Mouse (Mus musculus) midbrain, embryonic 16.5 days (tissue): ENCODE results near the gene Ptpn7. TPM values are rescaled to one million over a fixed set of nuclear protein-coding genes. Genes with fewer than 3 reads are reported as not detected.

Source experiments
- ATAC-seq: fragments of 200-750 bp; cut with Nextera tagmentation; 2 replicates; pipeline ENCODE4 v1.8.0; 2017; ENCODE audit warnings: moderate TSS enrichment
- H3K27ac ChIP-seq: fragments of 300-500 bp; sonication (generic); 2 replicates; pipeline ENCODE4 v1.5.1; 2014; ENCODE audit warnings: mild to moderate bottlenecking, low read length, mixed read lengths
- H3K27me3 ChIP-seq: fragments of 300-500 bp; sonication (generic); 2 replicates; pipeline ENCODE4 v1.6.1; 2014; ENCODE audit warnings: low read depth, low read length, mixed read lengths; ENCODE audit not compliant: control insufficient read depth, insufficient read depth
- H3K36me3 ChIP-seq: fragments of 300-500 bp; sonication (generic); 2 replicates; pipeline ENCODE4 v1.6.1; 2014; ENCODE audit warnings: mild to moderate bottlenecking, low read length, moderate library complexity, mixed read lengths; ENCODE audit not compliant: control insufficient read depth, insufficient read depth
- H3K4me1 ChIP-seq: fragments of 300-500 bp; sonication (generic); 2 replicates; pipeline ENCODE4 v1.6.1; 2014; ENCODE audit warnings: mild to moderate bottlenecking, low read length, mixed read lengths; ENCODE audit not compliant: control insufficient read depth, insufficient read depth
- H3K4me2 ChIP-seq: fragments of 300-500 bp; sonication (generic); 2 replicates; pipeline ENCODE4 v1.6.1; 2014; ENCODE audit warnings: mild to moderate bottlenecking, low read length, mixed read lengths
- H3K4me3 ChIP-seq: fragments of 300-500 bp; sonication (generic); 2 replicates; pipeline ENCODE4 v1.5.1; 2014; ENCODE audit warnings: low read depth, mild to moderate bottlenecking, low read length, moderate library complexity, mixed read lengths
- H3K9ac ChIP-seq: fragments of 300-500 bp; sonication (generic); 2 replicates; pipeline ENCODE4 v1.6.1; 2014; ENCODE audit warnings: low read depth, low read length, mixed read lengths
- H3K9me3 ChIP-seq: fragments of 300-500 bp; sonication (generic); replicated peaks from 2 replicates; pipeline ENCODE4 v1.6.1; 2014; ENCODE audit warnings: mild to moderate bottlenecking, low read length, mixed read lengths; ENCODE audit not compliant: control insufficient read depth, poor library complexity, severe bottlenecking
- WGBS: fragments of 180-500 bp; shearing (Covaris S2); extraction: QIAGEN DNeasy Blood & Tissue Kit; methylation state at CpG from one replicate; pipeline ENCODE4 v1.1.7; 2014; 5-methylcytosine and 5-hydroxymethylcytosine counted together
- polyA plus RNA-seq: library from polyadenylated mRNA; unstranded; fragments of >200 nt; fragmentation: Nextera tagmentation; extraction: Ambion mirVana; gene quantifications from 2 replicates; pipeline ENCODE4 v1.2.1, GENCODE M21; 2015

The Ptpn7 gene
- polyA plus RNA-seq: 0.11 and 0.26 TPM in 2 replicates

DNA sequence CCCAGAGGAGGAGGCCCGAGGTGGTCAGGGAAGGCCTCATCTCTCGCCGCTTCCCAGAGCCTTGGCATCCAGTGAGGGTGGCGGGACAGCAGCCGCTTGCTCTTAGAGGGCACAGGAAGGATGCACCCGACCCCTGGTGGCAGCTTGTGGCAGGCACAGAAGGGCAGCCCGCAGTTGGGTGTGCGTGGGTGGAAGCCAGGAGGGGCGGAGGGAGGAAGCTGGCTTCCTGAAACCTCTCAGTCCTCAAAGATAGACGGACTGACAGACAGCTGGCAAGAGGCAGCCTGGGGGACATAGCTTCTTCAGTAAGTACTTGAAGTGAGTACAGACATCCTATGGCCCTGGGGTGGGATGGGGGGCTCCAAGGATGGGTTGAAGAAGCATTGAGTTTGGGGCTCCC is at the start of gene Ptpn7:
TSS of gene Ptpn7 (plus strand) at position 228 of the 400 bp plus-strand sequence.
- no peaks in the 10 kb centered on the region for H3K36me3 ChIP-seq
- no peak within 1 kb of the TSS for H3K4me2 ChIP-seq
- no peak within 1 kb of the TSS for H3K27ac ChIP-seq
- no peak for ATAC-seq
- H3K4me1 ChIP-seq: no peaks in the 10 kb centered on the region
- H3K4me3 ChIP-seq: no peak within 1 kb of the TSS
- WGBS: 51% methylated on average over 10 of the region's 10 CpGs
- no peaks in the 10 kb centered on the region for H3K9me3 ChIP-seq
- H3K27me3 ChIP-seq: no peaks in the 10 kb centered on the region
- no peak within 1 kb of the TSS for H3K9ac ChIP-seq

DNA sequence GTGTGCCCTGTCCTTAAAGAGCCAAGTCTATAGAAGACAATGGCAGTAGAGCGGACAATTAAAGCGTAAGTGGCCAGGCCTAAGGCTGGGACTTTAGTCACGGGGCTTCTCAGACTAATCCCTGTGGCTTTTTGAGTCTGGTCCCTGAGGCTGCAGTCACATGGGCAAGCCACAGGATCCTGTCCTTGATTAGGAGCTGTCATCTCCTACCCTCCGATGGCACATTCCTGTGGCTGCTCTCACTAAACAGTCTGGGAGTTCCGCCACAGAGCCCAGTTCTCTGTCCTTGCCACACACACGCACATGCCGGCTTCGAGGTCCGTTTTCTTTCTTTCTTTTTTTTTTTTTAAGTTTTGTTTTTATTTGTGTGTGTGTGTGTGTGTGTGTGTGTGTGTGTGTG is 49.0 kb upstream of the Ptpn7 start:
- 47% methylated on average over 9 of the region's 9 CpGs for WGBS

DNA sequence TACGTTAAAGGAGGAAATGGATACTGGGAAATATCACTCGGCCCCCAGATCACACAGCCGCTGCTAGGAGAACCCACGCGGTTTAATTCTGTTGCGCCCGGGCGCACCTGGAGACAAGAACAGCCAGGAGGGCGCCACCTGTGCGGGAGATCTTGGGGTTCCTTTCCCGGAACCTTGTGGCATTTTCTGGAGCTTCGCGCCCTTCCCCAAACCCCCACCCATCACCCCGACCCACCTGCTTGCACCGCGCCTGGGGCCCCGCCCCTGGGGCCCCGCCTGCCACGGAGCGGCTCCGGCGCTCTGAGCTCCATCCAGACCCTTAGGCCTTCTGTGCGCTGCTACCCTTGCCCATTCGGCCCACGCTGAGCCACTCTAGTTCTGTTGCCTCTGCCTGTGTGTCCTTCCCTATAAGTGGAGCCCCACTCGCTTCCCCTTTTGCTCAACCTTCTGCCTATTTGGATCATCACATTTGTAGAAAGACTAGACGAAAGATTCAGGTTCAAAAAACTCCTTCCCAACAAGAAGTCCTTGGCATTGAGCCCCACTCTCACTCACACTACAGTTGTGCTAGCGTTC is 47.1 kb upstream of the Ptpn7 start:
- Histone ChIP-seq H3K4me1 (no peaks in the 10 kb centered on the region), H3K36me3 (no peaks in the 10 kb centered on the region), H3K4me3 (no peak overlapping the region), H3K27me3 (peaks cover 8% of the 10 kb centered on the region; the same call in 1 of the 2 replicates), H3K9ac (no peak overlapping the region), H3K9me3 (no peaks in the 10 kb centered on the region), H3K4me2 (peak overlapping the region; percentile 32; the same call in 1 of the 2 replicates), H3K27ac (no peak overlapping the region)
- 16% methylated on average over 28 of the region's 28 CpGs for WGBS
- no peak for ATAC-seq

More for the DNA sequence above, 49.0 kb upstream of the Ptpn7 start:
- no peak overlapping the region for H3K4me2 ChIP-seq
- H3K9ac ChIP-seq: no peak overlapping the region
- H3K4me3 ChIP-seq: no peak overlapping the region
- H3K9me3 ChIP-seq: no peaks in the 10 kb centered on the region
- no peaks in the 10 kb centered on the region for H3K36me3 ChIP-seq
- H3K27me3 ChIP-seq: peaks cover 8% of the 10 kb centered on the region; the same call in 1 of the 2 replicates
- no peak overlapping the region for H3K27ac ChIP-seq
- ATAC-seq: no peak
- no peaks in the 10 kb centered on the region for H3K4me1 ChIP-seq

DNA sequence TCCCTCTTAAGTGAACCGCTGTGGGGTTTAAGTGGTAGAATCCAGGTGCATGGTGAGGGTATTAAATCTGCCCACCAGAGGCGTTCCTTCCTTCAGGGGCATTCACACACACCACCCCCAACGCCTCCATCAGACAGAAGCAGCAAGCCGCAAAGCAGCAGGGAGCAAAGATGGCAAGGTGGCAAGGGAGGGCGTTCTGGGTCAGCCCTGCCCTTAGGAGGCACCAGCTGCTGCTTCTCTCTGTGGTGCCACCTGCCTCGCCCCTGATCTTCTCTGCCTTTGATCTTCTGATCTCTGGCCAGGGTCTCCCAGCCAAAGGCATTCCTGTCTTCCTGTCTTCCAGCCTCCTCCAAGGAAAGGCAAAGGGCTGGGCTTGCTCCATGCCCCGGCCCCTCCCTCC is 46.5 kb upstream of the Ptpn7 start:
- 52% methylated on average over 7 of the region's 7 CpGs for WGBS
- Histone ChIP-seq H3K4me1 (no peaks in the 10 kb centered on the region), H3K9ac (no peak overlapping the region), H3K4me2 (no peak overlapping the region), H3K9me3 (no peaks in the 10 kb centered on the region), H3K27me3 (peaks cover 8% of the 10 kb centered on the region; the same call in 1 of the 2 replicates), H3K4me3 (no peak overlapping the region), H3K27ac (no peak overlapping the region), H3K36me3 (no peaks in the 10 kb centered on the region)
- no peak for ATAC-seq

DNA sequence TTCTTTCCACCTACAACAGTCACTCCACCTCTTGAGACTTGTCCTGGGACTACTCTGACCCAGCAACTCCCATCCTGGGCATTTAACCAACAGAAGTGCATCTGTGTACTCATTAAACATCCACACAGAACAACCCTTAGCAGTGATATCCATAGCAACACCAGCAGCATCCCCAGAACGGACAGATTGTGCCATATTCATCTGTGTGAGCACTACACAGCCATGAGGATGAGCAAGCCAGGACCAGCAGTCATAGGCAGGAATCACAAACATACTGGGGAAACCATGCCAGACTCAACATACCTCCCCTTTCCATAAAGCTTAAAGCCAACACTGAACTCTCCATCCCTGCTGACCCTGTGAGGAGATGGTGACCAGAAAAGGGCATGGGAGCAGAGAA is 45.1 kb upstream of the Ptpn7 start:
- Histone ChIP-seq H3K4me1 (no peaks in the 10 kb centered on the region), H3K27me3 (peaks cover 8% of the 10 kb centered on the region; the same call in 1 of the 2 replicates), H3K4me2 (no peak overlapping the region), H3K36me3 (no peaks in the 10 kb centered on the region), H3K9me3 (no peaks in the 10 kb centered on the region), H3K4me3 (no peak overlapping the region), H3K27ac (no peak overlapping the region), H3K9ac (no peak overlapping the region)
- WGBS: 72% methylated on average over 1 of the region's 1 CpGs
- ATAC-seq: no peak

DNA sequence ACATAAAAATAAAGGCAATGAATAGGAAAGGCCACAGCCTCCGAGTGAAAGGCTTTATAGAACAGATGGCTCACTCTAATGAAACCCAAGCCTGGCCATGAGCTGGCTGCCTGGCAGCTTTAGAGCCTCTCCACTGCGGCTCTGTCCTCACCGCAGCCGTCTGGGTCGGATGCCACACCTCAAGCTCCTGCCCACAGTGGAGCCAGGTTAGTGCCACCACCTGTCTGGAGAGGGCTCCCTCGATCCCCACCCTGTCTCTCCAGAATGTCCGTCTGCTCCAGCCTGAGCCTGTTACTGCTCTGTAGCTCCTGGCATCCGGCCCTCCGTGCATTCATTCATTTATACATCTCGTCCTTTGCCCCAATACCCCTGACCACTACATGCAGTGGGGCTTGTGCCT is 42.9 kb upstream of the Ptpn7 start:
- H3K4me1 ChIP-seq: no peaks in the 10 kb centered on the region
- H3K27ac ChIP-seq: no peak overlapping the region
- no peak overlapping the region for H3K9ac ChIP-seq
- no peaks in the 10 kb centered on the region for H3K9me3 ChIP-seq
- 79% methylated on average over 10 of the region's 10 CpGs for WGBS
- no peak overlapping the region for H3K4me2 ChIP-seq
- no peak for ATAC-seq
- peaks cover 8% of the 10 kb centered on the region; the same call in 1 of the 2 replicates for H3K27me3 ChIP-seq
- no peak overlapping the region for H3K4me3 ChIP-seq
- no peaks in the 10 kb centered on the region for H3K36me3 ChIP-seq

DNA sequence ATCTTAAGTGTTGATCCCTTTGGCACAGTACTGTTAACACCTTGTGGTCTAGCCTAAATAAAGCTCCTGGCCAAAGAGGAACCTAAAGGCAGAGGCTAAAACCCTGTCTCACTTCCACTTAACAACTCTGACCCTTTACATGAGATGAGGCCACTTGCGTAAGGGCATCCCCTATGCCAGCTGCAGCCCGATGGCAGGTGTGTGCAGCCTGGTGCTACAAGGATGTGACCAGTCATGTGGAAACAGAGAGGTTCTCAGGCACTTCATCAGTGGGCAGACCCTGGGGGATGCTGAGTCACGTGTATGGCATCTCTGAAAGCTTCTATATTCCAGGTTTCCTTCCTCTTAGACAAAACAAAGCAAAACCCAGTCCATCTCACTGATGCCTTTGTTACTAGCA is 41.6 kb upstream of the Ptpn7 start:
- Histone ChIP-seq H3K4me3 (no peak overlapping the region), H3K27me3 (peaks cover 1% of the 10 kb centered on the region; the same call in 1 of the 2 replicates), H3K4me1 (no peaks in the 10 kb centered on the region), H3K9me3 (no peaks in the 10 kb centered on the region), H3K4me2 (no peak overlapping the region), H3K27ac (no peak overlapping the region), H3K9ac (no peak overlapping the region), H3K36me3 (no peaks in the 10 kb centered on the region)
- no peak for ATAC-seq
- 83% methylated on average over 3 of the region's 3 CpGs for WGBS

DNA sequence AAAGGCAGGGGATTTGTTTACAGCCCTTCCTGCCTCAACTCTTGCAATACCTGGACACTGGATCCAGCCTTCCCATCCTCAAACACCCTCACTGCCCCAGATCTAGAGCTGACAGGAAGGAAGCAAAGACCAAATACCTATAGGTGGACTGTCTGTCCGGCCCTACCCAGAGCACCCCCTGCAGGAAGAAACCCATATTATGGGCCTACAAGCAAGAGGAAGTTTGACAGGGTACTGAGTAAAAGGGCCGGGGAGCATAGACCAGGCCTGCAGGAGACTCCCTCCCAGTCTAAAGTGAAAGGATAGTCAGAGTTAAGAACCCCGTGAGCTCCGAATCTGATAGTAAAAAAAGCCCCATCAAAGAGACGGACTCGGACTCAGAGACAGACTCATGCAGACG is 37.8 kb upstream of the Ptpn7 start:
- Histone ChIP-seq H3K27ac (no peak overlapping the region), H3K9ac (no peak overlapping the region), H3K36me3 (no peaks in the 10 kb centered on the region), H3K4me3 (no peak overlapping the region), H3K4me2 (no peak overlapping the region), H3K27me3 (no peaks in the 10 kb centered on the region), H3K4me1 (no peaks in the 10 kb centered on the region), H3K9me3 (no peaks in the 10 kb centered on the region)
- WGBS: 75% methylated on average over 7 of the region's 7 CpGs
- no peak for ATAC-seq

DNA sequence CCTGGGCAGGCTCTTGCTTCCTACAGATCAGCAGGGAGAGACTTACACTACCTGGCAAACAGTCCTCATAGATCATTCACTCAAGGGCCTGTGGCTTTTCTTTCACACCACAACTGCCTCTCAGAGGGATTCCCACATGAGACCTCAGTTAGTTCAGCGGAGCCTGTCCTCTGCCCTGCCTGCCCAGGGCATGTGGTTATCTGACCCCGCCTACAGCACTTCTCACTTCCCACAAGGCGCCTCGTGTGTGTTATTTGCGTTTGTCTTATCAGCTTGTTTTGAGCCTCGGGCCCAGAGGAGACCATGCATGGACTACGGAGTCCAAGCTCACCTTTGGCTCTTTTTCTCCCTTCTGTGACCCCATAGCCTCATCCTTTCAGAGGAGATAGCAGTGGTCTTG is 37.3 kb upstream of the Ptpn7 start:
- H3K4me1 ChIP-seq: no peaks in the 10 kb centered on the region
- H3K9me3 ChIP-seq: no peaks in the 10 kb centered on the region
- H3K36me3 ChIP-seq: no peaks in the 10 kb centered on the region
- H3K27me3 ChIP-seq: no peaks in the 10 kb centered on the region
- no peak overlapping the region for H3K4me3 ChIP-seq
- no peak for ATAC-seq
- no peak overlapping the region for H3K27ac ChIP-seq
- no peak overlapping the region for H3K9ac ChIP-seq
- H3K4me2 ChIP-seq: no peak overlapping the region
- 60% methylated on average over 7 of the region's 7 CpGs for WGBS
